Mouse (Mus musculus) lung, postnatal 10 days (tissue): Measurements from ENCODE around the gene Zfr.
"Not testable (repeated sequence)": the region's sequence is repeated elsewhere in the genome, so short reads cannot be mapped to it uniquely, and the experiment has no call there.

Source experiments
- DNase-seq: peaks from one replicate; pipeline ENCODE4 v3.0.0; 2021

Zfr gene

GRCm38 (mm10) chr15:12108200-12108599, 9.4 kb upstream of the Zfr start:
- peak; percentile 53 for DNase-seq

- not testable (repeated sequence) for DNase-seq
These were observed 8.7 kb upstream of the Zfr start for GRCm38 (mm10) chr15:12108922-12109321.

- DNase-seq = no peak
These were observed 6.4 kb upstream of the Zfr start for GRCm38 (mm10) chr15:12111232-12111631.

- DNase-seq = no peak
These were observed 4.2 kb upstream of the Zfr start for GRCm38 (mm10) chr15:12113411-12113810.

GRCm38 (mm10) chr15:12114546-12114945, 3.1 kb upstream of the Zfr start:
- DNase-seq = peak; percentile 45

- no peak for DNase-seq
These were observed 1.9 kb upstream of the Zfr start for GRCm38 (mm10) chr15:12115722-12116230.

GRCm38 (mm10) chr15:12118093-12118431, 431 bp downstream of the Zfr start:
- DNase-seq = peak; percentile 57

GRCm38 (mm10) chr15:12118432-12119128, 949 bp downstream of the Zfr start:
- DNase-seq = peak; percentile 69

- DNase-seq = no peak
These were observed 1.5 kb downstream of the Zfr start for GRCm38 (mm10) chr15:12119129-12119466.

GRCm38 (mm10) chr15:12124913-12125312, 7.3 kb downstream of the Zfr start:
- DNase-seq = no peak

GRCm38 (mm10) chr15:12130871-12131270, 13.2 kb downstream of the Zfr start:
- not testable (repeated sequence) for DNase-seq

GRCm38 (mm10) chr15:12134546-12134945, 16.9 kb downstream of the Zfr start:
- DNase-seq = no peak

GRCm38 (mm10) chr15:12135368-12135767, 17.7 kb downstream of the Zfr start:
- DNase-seq = no peak

GRCm38 (mm10) chr15:12136371-12136770, 18.7 kb downstream of the Zfr start:
- DNase-seq = no peak

- DNase-seq = no peak
These were observed 23.5 kb downstream of the Zfr start for GRCm38 (mm10) chr15:12140985-12141729.

GRCm38 (mm10) chr15:12147423-12147822, 29.8 kb downstream of the Zfr start:
- DNase-seq = no peak

GRCm38 (mm10) chr15:12149501-12149900, 31.9 kb downstream of the Zfr start:
- no peak for DNase-seq

- no peak for DNase-seq
These were observed 36.1 kb downstream of the Zfr start for GRCm38 (mm10) chr15:12153747-12154146.

GRCm38 (mm10) chr15:12178126-12178525, 60.5 kb downstream of the Zfr start:
- no peak for DNase-seq

GRCm38 (mm10) chr15:12181181-12181805, 63.7 kb downstream of the Zfr start:
- DNase-seq = not testable (repeated sequence)

GRCm38 (mm10) chr15:12193880-12194816, 76.5 kb downstream of the Zfr start:
- DNase-seq = peak; percentile 43

GRCm38 (mm10) chr15:12194817-12195735, 77.4 kb downstream of the Zfr start:
- DNase-seq = no peak
